Mouse (Mus musculus): ENCODE results near the gene Sez6l2. TPM values are rescaled to one million over a fixed set of nuclear protein-coding genes. Genes with fewer than 3 reads are reported as not detected.

Gene Sez6l2
- polyA plus RNA-seq, 1 experiment, result 1.2 TPM

- no peak overlapping the region for H3K27ac ChIP-seq (ENCODE audit: insufficient read depth, low read depth, low read length)
- TF ChIP-seq CTCF (conservative IDR thresholded peaks at IDR 0.05; ENCODE audit: insufficient read depth, insufficient read length, low read depth, low read length) (no peak), POLR2A (IDR thresholded peaks at IDR 0.05; ENCODE audit: low read depth, low read length) (no peak)
- no peaks in the 10 kb centered on the region for H3K27me3 ChIP-seq (replicated peaks; ENCODE audit: control insufficient read depth, insufficient read depth, low read length)
- H3K36me3 ChIP-seq (ENCODE audit: control insufficient read depth, insufficient read depth, low read length), result no peaks in the 10 kb centered on the region; the same call in none of the 2 replicates
- no peak overlapping the region for H3K4me3 ChIP-seq (ENCODE audit: insufficient read depth, low read depth, low read length)
- no peak for DNase-seq
- H3K4me1 ChIP-seq (ENCODE audit: control insufficient read depth, insufficient read depth, low read length), result no peaks in the 10 kb centered on the region; the same call in 1 of the 2 replicates
- WGBS, result 56% methylated on average over 10 of the region's 10 CpGs
These were observed 34.5 kb downstream of the Sez6l2 start for GRCm38 (mm10) chr7:126984667-126985444.

- DNase-seq, result peak; percentile 80
- H3K27me3 ChIP-seq (replicated peaks; ENCODE audit: control insufficient read depth, insufficient read depth, low read length), result no peaks in the 10 kb centered on the region
- no peaks in the 10 kb centered on the region; the same call in 1 of the 2 replicates for H3K36me3 ChIP-seq (ENCODE audit: control insufficient read depth, insufficient read depth, low read length)
- no peaks in the 10 kb centered on the region; the same call in 1 of the 2 replicates for H3K4me1 ChIP-seq (ENCODE audit: control insufficient read depth, insufficient read depth, low read length)
- no peak overlapping the region for H3K4me3 ChIP-seq (ENCODE audit: insufficient read depth, low read depth, low read length)
- WGBS, result 28% methylated on average over 9 of the region's 9 CpGs
- no peak overlapping the region for H3K27ac ChIP-seq (ENCODE audit: insufficient read depth, low read depth, low read length)
- no peak for TF ChIP-seq POLR2A (IDR thresholded peaks at IDR 0.05; ENCODE audit: low read depth, low read length)
- TF ChIP-seq CTCF (conservative IDR thresholded peaks at IDR 0.05; ENCODE audit: insufficient read depth, insufficient read length, low read depth, low read length), result peak; percentile 78
These were observed 36.0 kb downstream of the Sez6l2 start for GRCm38 (mm10) chr7:126986319-126986718.

- WGBS, result 77% methylated on average over 8 of the region's 8 CpGs
- H3K36me3 ChIP-seq (ENCODE audit: control insufficient read depth, insufficient read depth, low read length), result no peaks in the 10 kb centered on the region; the same call in 1 of the 2 replicates
- no peak overlapping the region for H3K4me3 ChIP-seq (ENCODE audit: insufficient read depth, low read depth, low read length)
- H3K27ac ChIP-seq (ENCODE audit: insufficient read depth, low read depth, low read length), result no peak overlapping the region
- no peaks in the 10 kb centered on the region for H3K4me1 ChIP-seq (ENCODE audit: control insufficient read depth, insufficient read depth, low read length)
- no peaks in the 10 kb centered on the region for H3K27me3 ChIP-seq (replicated peaks; ENCODE audit: control insufficient read depth, insufficient read depth, low read length)
- DNase-seq, result no peak
- no peak for TF ChIP-seq CTCF (conservative IDR thresholded peaks at IDR 0.05; ENCODE audit: insufficient read depth, insufficient read length, low read depth, low read length)
- no peak for TF ChIP-seq POLR2A (IDR thresholded peaks at IDR 0.05; ENCODE audit: low read depth, low read length)
These were observed 38.5 kb downstream of the Sez6l2 start for GRCm38 (mm10) chr7:126988816-126989215.

DNA sequence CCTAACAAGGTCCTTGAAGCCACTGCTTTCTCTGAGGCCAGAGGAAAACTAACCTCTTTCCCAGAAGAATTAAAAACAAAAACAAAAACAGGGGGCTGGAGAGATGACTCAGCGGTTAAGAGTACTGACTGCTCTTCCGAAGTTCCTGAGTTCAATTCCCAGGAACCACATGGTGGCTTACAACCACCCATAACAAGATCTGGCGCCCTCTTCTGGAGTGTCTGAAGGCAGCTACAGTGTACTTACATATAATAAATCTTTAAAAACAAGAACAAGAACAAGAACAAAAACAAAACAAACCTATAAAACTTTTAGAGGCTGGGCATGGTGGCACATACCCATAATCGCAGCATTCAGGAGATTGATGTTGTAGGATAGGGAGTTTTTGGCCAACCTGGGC lies 46.1 kb downstream of the Sez6l2 start:
- Histone ChIP-seq H3K27me3 (replicated peaks; ENCODE audit: control insufficient read depth, insufficient read depth, low read length) (no peaks in the 10 kb centered on the region), H3K4me1 (ENCODE audit: control insufficient read depth, insufficient read depth, low read length) (no peaks in the 10 kb centered on the region), H3K36me3 (ENCODE audit: control insufficient read depth, insufficient read depth, low read length) (no peaks in the 10 kb centered on the region), H3K4me3 (ENCODE audit: insufficient read depth, low read depth, low read length) (no peak overlapping the region), H3K27ac (ENCODE audit: insufficient read depth, low read depth, low read length) (no peak overlapping the region)
- DNase-seq, result no peak
- WGBS, result 88% methylated on average over 4 of the region's 4 CpGs
- TF ChIP-seq CTCF (conservative IDR thresholded peaks at IDR 0.05; ENCODE audit: insufficient read depth, insufficient read length, low read depth, low read length) (no peak), POLR2A (IDR thresholded peaks at IDR 0.05; ENCODE audit: low read depth, low read length) (no peak)

- DNase-seq, result no peak
- Histone ChIP-seq H3K36me3 (ENCODE audit: control insufficient read depth, insufficient read depth, low read length) (no peaks in the 10 kb centered on the region), H3K4me3 (ENCODE audit: insufficient read depth, low read depth, low read length) (no peak overlapping the region), H3K27ac (ENCODE audit: insufficient read depth, low read depth, low read length) (no peak overlapping the region), H3K4me1 (ENCODE audit: control insufficient read depth, insufficient read depth, low read length) (0 out of 2 replicates have a peak, but pooled peaks cover 3% of the 10 kb centered on the region), H3K27me3 (replicated peaks; ENCODE audit: control insufficient read depth, insufficient read depth, low read length) (no peaks in the 10 kb centered on the region)
- TF ChIP-seq POLR2A (IDR thresholded peaks at IDR 0.05; ENCODE audit: low read depth, low read length), result no peak
- TF ChIP-seq CTCF (conservative IDR thresholded peaks at IDR 0.05; ENCODE audit: insufficient read depth, insufficient read length, low read depth, low read length), result no peak
- WGBS, result 80% methylated on average over 10 of the region's 10 CpGs
These were observed 49.2 kb downstream of the Sez6l2 start for GRCm38 (mm10) chr7:126999568-126999967.

DNA sequence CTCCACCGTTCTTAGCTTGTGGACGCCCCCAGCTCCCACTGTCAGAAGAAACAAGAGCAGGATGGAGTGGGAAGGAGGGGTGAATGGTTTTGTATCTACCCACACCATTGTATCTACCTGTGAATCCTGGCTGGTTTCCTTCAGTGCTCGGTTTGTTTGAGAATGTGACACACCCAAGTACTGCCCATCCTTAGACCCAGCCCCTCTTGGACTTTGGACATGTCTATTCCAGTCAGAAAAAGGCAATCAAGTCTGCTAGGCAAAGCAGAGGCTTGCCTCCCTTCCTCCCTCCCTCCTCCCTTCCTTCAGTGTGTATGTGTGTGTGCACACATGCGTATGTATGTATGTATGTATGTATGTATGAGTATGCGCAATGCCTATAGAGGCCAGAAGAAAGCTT lies 53.3 kb downstream of the Sez6l2 start:
- DNase-seq, result peak; percentile 46
- H3K36me3 ChIP-seq (ENCODE audit: control insufficient read depth, insufficient read depth, low read length), result no peaks in the 10 kb centered on the region
- TF ChIP-seq POLR2A (IDR thresholded peaks at IDR 0.05; ENCODE audit: low read depth, low read length), result no peak
- TF ChIP-seq CTCF (conservative IDR thresholded peaks at IDR 0.05; ENCODE audit: insufficient read depth, insufficient read length, low read depth, low read length), result no peak
- 0 out of 2 replicates have a peak, but pooled peaks cover 6% of the 10 kb centered on the region for H3K4me1 ChIP-seq (ENCODE audit: control insufficient read depth, insufficient read depth, low read length)
- H3K27ac ChIP-seq (ENCODE audit: insufficient read depth, low read depth, low read length), result no peak overlapping the region
- H3K4me3 ChIP-seq (ENCODE audit: insufficient read depth, low read depth, low read length), result no peak overlapping the region
- 80% methylated on average over 5 of the region's 5 CpGs for WGBS
- H3K27me3 ChIP-seq (replicated peaks; ENCODE audit: control insufficient read depth, insufficient read depth, low read length), result no peaks in the 10 kb centered on the region

DNA sequence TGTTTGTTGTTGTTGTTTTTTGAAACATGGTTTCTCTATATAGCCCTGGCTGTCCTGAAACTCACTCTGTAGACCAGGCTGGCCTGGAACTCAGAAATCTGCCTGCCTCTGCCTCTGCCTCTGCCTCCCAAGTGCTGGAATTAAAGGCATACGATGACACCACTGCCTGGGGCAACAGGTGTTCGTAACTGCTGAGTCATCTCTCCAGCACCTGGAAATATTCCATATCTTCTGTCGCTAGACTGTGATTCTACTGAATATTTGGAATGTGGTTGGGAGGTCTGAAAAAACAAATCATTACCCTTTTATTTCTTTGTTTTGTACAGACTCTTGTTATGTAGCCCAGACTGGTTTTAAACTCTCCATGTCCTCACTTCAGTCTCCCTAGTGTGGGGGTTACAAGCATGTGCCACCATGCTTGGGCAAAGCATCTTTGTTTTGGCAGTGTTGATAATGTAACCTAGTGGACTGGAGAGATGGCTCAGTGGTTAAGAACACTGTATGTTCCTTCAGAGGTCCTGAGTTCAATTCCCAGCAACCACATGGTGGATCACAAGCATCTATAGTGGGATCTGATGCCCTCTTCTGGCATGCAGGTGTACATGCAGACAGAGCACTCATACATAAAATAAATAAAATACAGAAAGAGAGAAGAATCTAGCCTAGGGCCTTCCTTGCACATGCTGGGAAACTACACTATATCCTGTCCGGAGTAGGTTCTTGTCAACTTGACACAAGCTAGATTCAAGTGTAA lies 53.9 kb downstream of the Sez6l2 start:
- TF ChIP-seq CTCF (conservative IDR thresholded peaks at IDR 0.05; ENCODE audit: insufficient read depth, insufficient read length, low read depth, low read length) (no peak), POLR2A (IDR thresholded peaks at IDR 0.05; ENCODE audit: low read depth, low read length) (no peak)
- 64% methylated on average over 4 of the region's 4 CpGs for WGBS
- Histone ChIP-seq H3K27me3 (replicated peaks; ENCODE audit: control insufficient read depth, insufficient read depth, low read length) (no peaks in the 10 kb centered on the region), H3K4me1 (ENCODE audit: control insufficient read depth, insufficient read depth, low read length) (0 out of 2 replicates have a peak, but pooled peaks cover 6% of the 10 kb centered on the region), H3K27ac (ENCODE audit: insufficient read depth, low read depth, low read length) (no peak overlapping the region), H3K36me3 (ENCODE audit: control insufficient read depth, insufficient read depth, low read length) (no peaks in the 10 kb centered on the region), H3K4me3 (ENCODE audit: insufficient read depth, low read depth, low read length) (no peak overlapping the region)
- DNase-seq, result no peak
